Mouse (Mus musculus) gastrocnemius, adult 8-10 months (tissue): ENCODE results near the gene Arhgap17. TPM values are rescaled to one million over a fixed set of nuclear protein-coding genes. Genes with fewer than 3 reads are reported as not detected.

Experiments used
- DNase-seq, 2 experiments: peaks; one replicate each; pipeline ENCODE4 v3.0.0; 2022; ENCODE audit warnings: low spot score in 2 of 2
- total RNA-seq, 4 experiments: library from RNA; stranded (reverse); gene quantifications; 2 replicates each; pipeline ENCODE4 v1.2.4; 2022

Gene Arhgap17
- total RNA-seq, 4 experiments from 2014 or later, result 11.8 to 17.7 (median 15.4) TPM

- DNase-seq, result no peak
These were observed 25.5 kb downstream of the Arhgap17 start for GRCm38 (mm10) chr7:123344079-123344780.

GRCm38 (mm10) chr7:123341896-123342295 is 27.8 kb downstream of the Arhgap17 start:
- peak in 1 of 2 experiments; percentile 54 for DNase-seq

- no peak for DNase-seq
These were observed 31.4 kb downstream of the Arhgap17 start for GRCm38 (mm10) chr7:123338351-123338750.

GRCm38 (mm10) chr7:123336322-123336721 is 33.4 kb downstream of the Arhgap17 start:
- DNase-seq, result no peak

- no peak for DNase-seq
These were observed 39.2 kb downstream of the Arhgap17 start for GRCm38 (mm10) chr7:123330506-123330905.

GRCm38 (mm10) chr7:123327909-123328308 is 41.8 kb downstream of the Arhgap17 start:
- DNase-seq, result no peak

- no peak for DNase-seq
These were observed 42.8 kb downstream of the Arhgap17 start for GRCm38 (mm10) chr7:123326901-123327300.

GRCm38 (mm10) chr7:123326062-123326461 is 43.7 kb downstream of the Arhgap17 start:
- DNase-seq, result no peak

GRCm38 (mm10) chr7:123324105-123324504 is 45.6 kb downstream of the Arhgap17 start:
- no peak for DNase-seq

- DNase-seq, result no peak
These were observed 46.3 kb downstream of the Arhgap17 start for GRCm38 (mm10) chr7:123323388-123323787.

- no peak for DNase-seq
These were observed 47.1 kb downstream of the Arhgap17 start for GRCm38 (mm10) chr7:123322452-123323121.

- DNase-seq, result no peak
These were observed 57.0 kb downstream of the Arhgap17 start for GRCm38 (mm10) chr7:123312738-123313137.

- DNase-seq, result no peak
These were observed 57.9 kb downstream of the Arhgap17 start for GRCm38 (mm10) chr7:123311836-123312235.

GRCm38 (mm10) chr7:123307887-123308558 is 61.7 kb downstream of the Arhgap17 start:
- DNase-seq, result no peak

GRCm38 (mm10) chr7:123307236-123307635 is 62.5 kb downstream of the Arhgap17 start:
- DNase-seq, result no peak

GRCm38 (mm10) chr7:123305397-123305796 is 64.3 kb downstream of the Arhgap17 start:
- no peak for DNase-seq

- DNase-seq, result no peak
These were observed 69.5 kb downstream of the Arhgap17 start for GRCm38 (mm10) chr7:123300258-123300657.

- DNase-seq, result peak in 1 of 2 experiments; percentile 9
These were observed 71.5 kb downstream of the Arhgap17 start for GRCm38 (mm10) chr7:123298225-123298624.

- no peak for DNase-seq
These were observed 73.6 kb downstream of the Arhgap17 start for GRCm38 (mm10) chr7:123296097-123296496.

- no peak for DNase-seq
These were observed 74.3 kb downstream of the Arhgap17 start for GRCm38 (mm10) chr7:123295423-123295822.

- no peak for DNase-seq
These were observed 75.8 kb downstream of the Arhgap17 start for GRCm38 (mm10) chr7:123293898-123294297.

- no peak for DNase-seq
These were observed 77.8 kb downstream of the Arhgap17 start for GRCm38 (mm10) chr7:123291942-123292341.
